Mouse (Mus musculus) limb, embryonic 14.5 days (tissue): ENCODE measurements around the gene Adgrl3. TPM values are rescaled to one million over a fixed set of nuclear protein-coding genes. Genes with fewer than 3 reads are reported as not detected.

Experiments
- ATAC-seq: fragments of 200-750 bp; cut with Nextera tagmentation; 2 replicates; pipeline ENCODE4 v1.8.0; 2017; ENCODE audit warnings: low read depth, moderate number of reproducible peaks, moderate TSS enrichment; ENCODE audit not compliant: low FRiP score
- DNase-seq: peaks from one replicate; pipeline ENCODE4 v3.0.0-alpha.2; 2015; ENCODE audit warnings: low spot score
- H3K27ac ChIP-seq: fragments of 300-500 bp; sonication (generic); replicated peaks from 2 replicates; pipeline ENCODE4 v1.5.1; 2014; ENCODE audit warnings: low read depth, mild to moderate bottlenecking, low read length, moderate library complexity, mixed read lengths
- H3K27me3 ChIP-seq: fragments of 300-500 bp; sonication (generic); 2 replicates; pipeline ENCODE4 v1.6.1; 2014; ENCODE audit warnings: low read length, mixed read lengths; ENCODE audit not compliant: control insufficient read depth, insufficient read depth
- H3K36me3 ChIP-seq: fragments of 300-500 bp; sonication (generic); 2 replicates; pipeline ENCODE4 v1.6.1; 2014; ENCODE audit warnings: mild to moderate bottlenecking, low read length, moderate library complexity, mixed read lengths; ENCODE audit not compliant: control insufficient read depth, insufficient read depth
- H3K4me1 ChIP-seq: fragments of 300-500 bp; sonication (generic); 2 replicates; pipeline ENCODE4 v1.6.1; 2014; ENCODE audit warnings: antibody characterized with exemption, low read length, mixed read lengths; ENCODE audit not compliant: control insufficient read depth, insufficient read depth
- H3K4me2 ChIP-seq: fragments of 300-500 bp; sonication (generic); replicated peaks from 2 replicates; pipeline ENCODE4 v1.6.1; 2014; ENCODE audit warnings: low read depth, mild to moderate bottlenecking, low read length, moderate library complexity; ENCODE audit not compliant: severe bottlenecking
- H3K4me3 ChIP-seq: fragments of 300-500 bp; sonication (generic); replicated peaks from 2 replicates; pipeline ENCODE4 v1.5.1; 2014; ENCODE audit warnings: low read length
- H3K9ac ChIP-seq: fragments of 300-500 bp; sonication (generic); 2 replicates; pipeline ENCODE4 v1.6.1; 2014; ENCODE audit warnings: mild to moderate bottlenecking, low read depth, low read length, moderate library complexity; ENCODE audit not compliant: severe bottlenecking
- H3K9me3 ChIP-seq: fragments of 300-500 bp; sonication (generic); 2 replicates; pipeline ENCODE4 v1.6.1; 2016; ENCODE audit warnings: low read length; ENCODE audit not compliant: control insufficient read depth
- POLR2A ChIP-seq: fragments of 200-500 bp; IDR thresholded peaks from 2 replicates; pipeline ENCODE4 v1.8.0; 2012; ENCODE audit warnings: inconsistent platforms, mild to moderate bottlenecking, moderate library complexity, borderline replicate concordance; ENCODE audit not compliant: insufficient read depth, insufficient read length; ENCODE audit errors: extremely low read depth
- WGBS: fragments of 180-500 bp; shearing (Covaris S2); extraction: QIAGEN DNeasy Blood & Tissue Kit; methylation state at CpG from one replicate; pipeline ENCODE4 v1.1.7; 2014; 5-methylcytosine and 5-hydroxymethylcytosine counted together
- polyA plus RNA-seq, 2 experiments: library from polyadenylated mRNA; depleted of rRNA in 1 of 2; stranded (reverse) in 1 of 2; unstranded in 1 of 2; fragments of >200 nt; fragmentation: Nextera tagmentation in 1 of 2; extraction: Ambion mirVana in 1 of 2; gene quantifications; 2 replicates each; pipeline versions ENCODE4 v1.2.1 to v1.2.3; 2012 to 2014

The Adgrl3 gene
- polyA plus RNA-seq, 2 experiments = 37.6 to 41.1 TPM

- DNase-seq = no peak
- H3K4me3 ChIP-seq = no peak overlapping the region
- no peak overlapping the region for H3K4me2 ChIP-seq
- ATAC-seq = no peak
- WGBS = 83% methylated on average over 3 of the region's 3 CpGs
- no peak overlapping the region for H3K27ac ChIP-seq
- no peaks in the 10 kb centered on the region for H3K4me1 ChIP-seq
- no peaks in the 10 kb centered on the region for H3K36me3 ChIP-seq
- H3K9ac ChIP-seq = no peak overlapping the region
- H3K27me3 ChIP-seq = no peaks in the 10 kb centered on the region
- no peaks in the 10 kb centered on the region for H3K9me3 ChIP-seq
- no peak for TF ChIP-seq POLR2A
Observed at GRCm38 (mm10) chr5:81436375-81436774, 416.4 kb downstream of the Adgrl3 start.

GRCm38 (mm10) chr5:81442150-81442549 lies 422.2 kb downstream of the Adgrl3 start:
- TF ChIP-seq POLR2A = no peak
- DNase-seq (no peak), ATAC-seq (no peak)
- Histone ChIP-seq H3K27ac (no peak overlapping the region), H3K9ac (no peak overlapping the region), H3K4me2 (no peak overlapping the region), H3K27me3 (no peaks in the 10 kb centered on the region), H3K36me3 (no peaks in the 10 kb centered on the region), H3K4me1 (no peaks in the 10 kb centered on the region), H3K9me3 (no peaks in the 10 kb centered on the region), H3K4me3 (no peak overlapping the region)
- 82% methylated on average over 5 of the region's 5 CpGs for WGBS

GRCm38 (mm10) chr5:81465971-81466370 lies 446.0 kb downstream of the Adgrl3 start:
- no peak overlapping the region for H3K27ac ChIP-seq
- no peak overlapping the region for H3K4me2 ChIP-seq
- H3K36me3 ChIP-seq = no peaks in the 10 kb centered on the region
- H3K9me3 ChIP-seq = no peaks in the 10 kb centered on the region
- H3K9ac ChIP-seq = no peak overlapping the region
- 52% methylated on average over 4 of the region's 4 CpGs for WGBS
- H3K4me1 ChIP-seq = no peaks in the 10 kb centered on the region
- H3K4me3 ChIP-seq = no peak overlapping the region
- no peaks in the 10 kb centered on the region for H3K27me3 ChIP-seq
- no peak for TF ChIP-seq POLR2A
- no peak for ATAC-seq
- DNase-seq = peak; percentile 18

GRCm38 (mm10) chr5:81474681-81475080 lies 454.7 kb downstream of the Adgrl3 start:
- Histone ChIP-seq H3K36me3 (no peaks in the 10 kb centered on the region), H3K9me3 (no peaks in the 10 kb centered on the region), H3K27me3 (no peaks in the 10 kb centered on the region), H3K4me2 (no peak overlapping the region), H3K4me1 (0 out of 2 replicates have a peak, but pooled peaks cover 4% of the 10 kb centered on the region), H3K4me3 (no peak overlapping the region), H3K27ac (no peak overlapping the region), H3K9ac (no peak overlapping the region)
- DNase-seq (peak; percentile 50), ATAC-seq (no peak)
- WGBS = 58% methylated on average over 2 of the region's 2 CpGs
- no peak for TF ChIP-seq POLR2A

GRCm38 (mm10) chr5:81475406-81475805 lies 455.5 kb downstream of the Adgrl3 start:
- no peak overlapping the region for H3K9ac ChIP-seq
- H3K27me3 ChIP-seq = no peaks in the 10 kb centered on the region
- no peak overlapping the region for H3K27ac ChIP-seq
- H3K9me3 ChIP-seq = no peaks in the 10 kb centered on the region
- no peaks in the 10 kb centered on the region for H3K36me3 ChIP-seq
- ATAC-seq (no peak), DNase-seq (no peak)
- no peak overlapping the region for H3K4me2 ChIP-seq
- H3K4me3 ChIP-seq = no peak overlapping the region
- H3K4me1 ChIP-seq = 0 out of 2 replicates have a peak, but pooled peaks cover 4% of the 10 kb centered on the region
- no peak for TF ChIP-seq POLR2A
- WGBS = 76% methylated on average over 3 of the region's 3 CpGs

- 0 out of 2 replicates have a peak, but pooled peaks cover 4% of the 10 kb centered on the region for H3K4me1 ChIP-seq
Observed at GRCm38 (mm10) chr5:81475971-81476606, 456.2 kb downstream of the Adgrl3 start.

More at GRCm38 (mm10) chr5:81475971-81476606, 456.2 kb downstream of the Adgrl3 start:
- TF ChIP-seq POLR2A = no peak
- ATAC-seq (no peak), DNase-seq (no peak)
- no peaks in the 10 kb centered on the region for H3K27me3 ChIP-seq
- H3K9ac ChIP-seq = no peak overlapping the region
- no peak overlapping the region for H3K4me3 ChIP-seq
- WGBS = 58% methylated on average over 8 of the region's 8 CpGs
- H3K27ac ChIP-seq = no peak overlapping the region
- H3K4me2 ChIP-seq = no peak overlapping the region
- H3K36me3 ChIP-seq = no peaks in the 10 kb centered on the region
- no peaks in the 10 kb centered on the region for H3K9me3 ChIP-seq
